In genomic region chr15:25486158-25486557, GRCm38 (mm10) we compare ENCODE assay signal across 10 mouse cellular contexts.
DNase-seq lines count a peak whose midpoint lies in the region; ATAC-seq and TF ChIP-seq lines count a peak whose summit lies in the region.
"Had no signal": no experiment of that assay in that cellular context is flagged by ENCODE, and none has a peak within 500 bp of the region (broad histone marks: within the 10 kb centered on the region; RNA-seq: fewer than 3 reads in every experiment).

No protein-coding gene starts in this region.

- 54% methylated on average over 7 of the region's 7 CpGs for WGBS in liver, adult 2 months
- WGBS in embryonic facial prominence, embryonic 14.5 days = 76% methylated on average over 7 of the region's 7 CpGs

- no peak for TF ChIP-seq POLR2A in liver, adult 2 months (IDR thresholded peaks at IDR 0.05; ENCODE audit: extremely low read depth, insufficient read depth, low read length)

- H3K36me3 ChIP-seq in liver, adult 2 months (ENCODE audit: control insufficient read depth, insufficient read depth, low read length) = no peaks in the 10 kb centered on the region
- no peaks in the 10 kb centered on the region for H3K36me3 ChIP-seq in embryonic facial prominence, embryonic 14.5 days (ENCODE audit: control insufficient read depth, insufficient read depth, low read length)

- H3K79me2 ChIP-seq in liver, adult 2 months (ENCODE audit: control insufficient read depth, insufficient read depth, low read length) = no peaks in the 10 kb centered on the region; the same call in 1 of the 2 replicates

- peak overlapping the region; percentile 2; the same call in 1 of the 2 replicates for H3K4me3 ChIP-seq in liver, adult 2 months (ENCODE audit: insufficient read depth, low read depth, low read length)
- H3K4me3 ChIP-seq in embryonic facial prominence, embryonic 14.5 days (ENCODE audit: low read depth, low read length) = no peak overlapping the region

- no peaks in the 10 kb centered on the region for H3K9me3 ChIP-seq in embryonic facial prominence, embryonic 14.5 days (ENCODE audit: control insufficient read depth, low read length)

- peak; percentile 50; the same call in 1 of the 2 replicates for ATAC-seq in frontal cortex, adult (ENCODE audit: low TSS enrichment)
- ATAC-seq in embryonic facial prominence, embryonic 14.5 days (ENCODE audit: low read depth) = 0 out of 2 replicates have a peak, but pooled peaks have one; percentile 50

- peak overlapping the region; percentile 90 for H3K27ac ChIP-seq in liver, adult 2 months (replicated peaks; ENCODE audit: insufficient read depth, low read depth, low read length)
- H3K27ac ChIP-seq in embryonic facial prominence, embryonic 14.5 days (replicated peaks; ENCODE audit: low read depth, low read length) = no peak overlapping the region

- H3K9ac ChIP-seq in liver, adult 2 months (ENCODE audit: low read depth, low read length) = peak overlapping the region; percentile 51
- no peak overlapping the region for H3K9ac ChIP-seq in embryonic facial prominence, embryonic 14.5 days (ENCODE audit: low read depth, low read length)

- DNase-seq in frontal cortex, postnatal 36 days (ENCODE audit: low spot score in 2 of 2) = no peak
- peak; percentile 51 for DNase-seq in liver, adult 2 months (ENCODE audit: extremely low read depth, low read depth, low spot score)
- no peak for DNase-seq in liver
- peak; percentile 66 for DNase-seq in embryonic facial prominence, embryonic 14.5 days (ENCODE audit: low spot score)
- DNase-seq in lung, postnatal 36 days = peak; percentile 40
- DNase-seq in cerebellum, adult 18-20 months = no peak
- no peak for DNase-seq in spleen, postnatal 4 days (ENCODE audit: low spot score in 2 of 2)
- DNase-seq: gastrocnemius, postnatal 36 days; spleen, adult 18-20 months had no signal

- peak; percentile 47 for TF ChIP-seq CTCF in liver, adult 2 months (IDR thresholded peaks at IDR 0.05; ENCODE audit: low read depth, low read length)

- H3K4me1 ChIP-seq in liver, adult 2 months (ENCODE audit: control insufficient read depth, insufficient read depth, low read length) = peaks cover 10% of the 10 kb centered on the region
- H3K4me1 ChIP-seq in embryonic facial prominence, embryonic 14.5 days (ENCODE audit: control insufficient read depth, insufficient read depth, low read length) = no peaks in the 10 kb centered on the region

- no peak overlapping the region for H3K4me2 ChIP-seq in embryonic facial prominence, embryonic 14.5 days (ENCODE audit: low read depth, low read length)

- no peaks in the 10 kb centered on the region for H3K27me3 ChIP-seq in liver, adult 2 months (ENCODE audit: control insufficient read depth, insufficient read depth, low read length)
- H3K27me3 ChIP-seq in embryonic facial prominence, embryonic 14.5 days (replicated peaks; ENCODE audit: control insufficient read depth, insufficient read depth, low read length) = no peaks in the 10 kb centered on the region

Comparison
In these comparisons a context has a peak if more than half of its experiments do, and no peak if none do; other contexts are left out.
1. DNase-seq: peak in liver, adult 2 months (single experiment), embryonic facial prominence, embryonic 14.5 days (single experiment) and lung, postnatal 36 days (single experiment); none in frontal cortex, postnatal 36 days (0 of 2), liver (single experiment), cerebellum, adult 18-20 months (0 of 2) and spleen, postnatal 4 days (0 of 2).